Mouse (Mus musculus) liver, adult 2 months (tissue): Measurements from ENCODE around the gene Gfi1. TPM values are rescaled to one million over a fixed set of nuclear protein-coding genes. Genes with fewer than 3 reads are reported as not detected.

Source experiments
- DNase-seq: peaks from one replicate; pipeline ENCODE4 v3.0.0-alpha.2; 2011; ENCODE audit warnings: low read depth, low spot score; ENCODE audit errors: extremely low read depth
- H3K27ac ChIP-seq: fragments of 200-500 bp; replicated peaks from 2 replicates; pipeline ENCODE4 v1.5.1; 2012; ENCODE audit warnings: low read depth, mild to moderate bottlenecking, control low read depth, inconsistent platforms, low read length; ENCODE audit not compliant: insufficient read depth
- H3K27me3 ChIP-seq: fragments of 200-500 bp; 2 replicates; pipeline ENCODE4 v1.6.1; 2012; ENCODE audit warnings: mild to moderate bottlenecking, moderate library complexity, low read length, inconsistent platforms; ENCODE audit not compliant: control insufficient read depth, insufficient read depth
- H3K36me3 ChIP-seq: fragments of 200-500 bp; 2 replicates; pipeline ENCODE4 v1.6.1; 2012; ENCODE audit warnings: low read length, inconsistent platforms; ENCODE audit not compliant: control insufficient read depth, insufficient read depth
- H3K4me1 ChIP-seq: fragments of 200-500 bp; 2 replicates; pipeline ENCODE4 v1.6.1; 2011; ENCODE audit warnings: low read length; ENCODE audit not compliant: control insufficient read depth, insufficient read depth
- H3K4me3 ChIP-seq: fragments of 200-500 bp; 2 replicates; pipeline ENCODE4 v1.5.1; 2011; ENCODE audit warnings: low read depth, mild to moderate bottlenecking, control low read depth, low read length, moderate library complexity; ENCODE audit not compliant: insufficient read depth
- H3K79me2 ChIP-seq: fragments of 200-500 bp; 2 replicates; pipeline ENCODE4 v1.6.1; 2012; ENCODE audit warnings: inconsistent platforms, mild to moderate bottlenecking, low read length, moderate library complexity; ENCODE audit not compliant: control insufficient read depth, insufficient read depth
- H3K9ac ChIP-seq: fragments of 200-500 bp; 2 replicates; pipeline ENCODE4 v1.6.1; 2012; ENCODE audit warnings: low read depth, mild to moderate bottlenecking, control low read depth, inconsistent platforms, low read length
- CTCF ChIP-seq: fragments of 200-500 bp; IDR thresholded peaks from 2 replicates; pipeline ENCODE4 v1.5.1; 2011; ENCODE audit warnings: low read depth, low read length, control low read depth
- POLR2A ChIP-seq: fragments of 200-500 bp; IDR thresholded peaks from 2 replicates; pipeline ENCODE4 v1.6.1; 2011; ENCODE audit warnings: low read length, control low read depth; ENCODE audit not compliant: insufficient read depth; ENCODE audit errors: extremely low read depth
- WGBS: fragments of 180-500 bp; shearing (Covaris S2); methylation state at CpG from one replicate; pipeline ENCODE4 v1.1.7; 2018; 5-methylcytosine and 5-hydroxymethylcytosine counted together
- polyA plus RNA-seq: library from polyadenylated mRNA; depleted of rRNA; stranded (reverse); fragments of >200 nt; gene quantifications from 2 replicates; pipeline ENCODE4 v1.2.3, GENCODE M21; 2012
- total RNA-seq: library from RNA; depleted of rRNA; stranded (reverse); fragments of >200 nt; gene quantifications from 2 replicates; pipeline ENCODE4 v1.2.3, GENCODE M21; 2014

The Gfi1 gene
- total and polyA plus RNA-seq, 2 experiments, result 0.09 to 0.12 TPM

GRCm38 (mm10) chr5:107720511-107720910 lies 5.3 kb downstream of the Gfi1 start:
- peaks cover 6% of the 10 kb centered on the region; the same call in 1 of the 2 replicates for H3K4me1 ChIP-seq
- H3K36me3 ChIP-seq, result no peaks in the 10 kb centered on the region
- no peak for TF ChIP-seq POLR2A
- 12% methylated on average over 5 of the region's 5 CpGs for WGBS
- DNase-seq, result no peak
- H3K27ac ChIP-seq, result no peak overlapping the region
- no peaks in the 10 kb centered on the region for H3K79me2 ChIP-seq
- H3K27me3 ChIP-seq, result peaks cover 49% of the 10 kb centered on the region
- no peak overlapping the region for H3K9ac ChIP-seq
- H3K4me3 ChIP-seq, result no peak overlapping the region

GRCm38 (mm10) chr5:107719786-107720185 lies 6.0 kb downstream of the Gfi1 start:
- peaks cover 42% of the 10 kb centered on the region for H3K27me3 ChIP-seq
- H3K36me3 ChIP-seq, result no peaks in the 10 kb centered on the region
- no peak overlapping the region for H3K27ac ChIP-seq
- peaks cover 2% of the 10 kb centered on the region; the same call in 1 of the 2 replicates for H3K4me1 ChIP-seq
- TF ChIP-seq POLR2A, result no peak
- no peak for TF ChIP-seq CTCF
- no peaks in the 10 kb centered on the region for H3K79me2 ChIP-seq
- H3K4me3 ChIP-seq, result no peak overlapping the region
- DNase-seq, result no peak
- WGBS, result 8% methylated on average over 1 of the region's 1 CpGs
- H3K9ac ChIP-seq, result no peak overlapping the region

GRCm38 (mm10) chr5:107719209-107719608 lies 6.6 kb downstream of the Gfi1 start:
- H3K4me3 ChIP-seq, result no peak overlapping the region
- H3K79me2 ChIP-seq, result no peaks in the 10 kb centered on the region
- no peak for TF ChIP-seq CTCF
- TF ChIP-seq POLR2A, result no peak
- no peaks in the 10 kb centered on the region for H3K36me3 ChIP-seq
- no peak for DNase-seq
- H3K4me1 ChIP-seq, result peaks cover under 1% of the 10 kb centered on the region; the same call in 1 of the 2 replicates
- H3K27me3 ChIP-seq, result peaks cover 37% of the 10 kb centered on the region
- H3K27ac ChIP-seq, result no peak overlapping the region
- H3K9ac ChIP-seq, result no peak overlapping the region
- 27% methylated on average over 3 of the region's 3 CpGs for WGBS

GRCm38 (mm10) chr5:107717871-107718361 lies 7.9 kb downstream of the Gfi1 start:
- H3K79me2 ChIP-seq, result no peaks in the 10 kb centered on the region
- DNase-seq, result no peak
- H3K4me1 ChIP-seq, result no peaks in the 10 kb centered on the region; the same call in 1 of the 2 replicates
- H3K4me3 ChIP-seq, result no peak overlapping the region
- H3K27me3 ChIP-seq, result peaks cover 24% of the 10 kb centered on the region
- H3K36me3 ChIP-seq, result no peaks in the 10 kb centered on the region
- no peak overlapping the region for H3K9ac ChIP-seq
- H3K27ac ChIP-seq, result no peak overlapping the region
- TF ChIP-seq CTCF (no peak), POLR2A (no peak)
- WGBS, result 19% methylated on average over 11 of the region's 11 CpGs

GRCm38 (mm10) chr5:107711689-107712088 lies 14.1 kb downstream of the Gfi1 start:
- no peak for TF ChIP-seq CTCF
- TF ChIP-seq POLR2A, result no peak
- no peaks in the 10 kb centered on the region for H3K36me3 ChIP-seq
- no peak for DNase-seq
- 30% methylated on average over 2 of the region's 2 CpGs for WGBS
- no peak overlapping the region for H3K9ac ChIP-seq
- H3K27me3 ChIP-seq, result no peaks in the 10 kb centered on the region
- no peak overlapping the region for H3K27ac ChIP-seq
- no peaks in the 10 kb centered on the region for H3K4me1 ChIP-seq
- H3K4me3 ChIP-seq, result no peak overlapping the region
- H3K79me2 ChIP-seq, result no peaks in the 10 kb centered on the region

GRCm38 (mm10) chr5:107708124-107708797 lies 17.6 kb downstream of the Gfi1 start:
- WGBS, result 77% methylated on average over 8 of the region's 8 CpGs
- Histone ChIP-seq H3K79me2 (no peaks in the 10 kb centered on the region), H3K27me3 (no peaks in the 10 kb centered on the region), H3K27ac (no peak overlapping the region), H3K36me3 (no peaks in the 10 kb centered on the region), H3K4me3 (no peak overlapping the region), H3K4me1 (no peaks in the 10 kb centered on the region), H3K9ac (no peak overlapping the region)
- TF ChIP-seq CTCF, result no peak
- DNase-seq, result no peak
